Mouse (Mus musculus): ENCODE measurements around the gene Nprl3. TPM values are rescaled to one million over a fixed set of nuclear protein-coding genes. Genes with fewer than 3 reads are reported as not detected.
"Not testable (repeated sequence)": the region's sequence is repeated elsewhere in the genome, so short reads cannot be mapped to it uniquely, and the experiment has no call there.

Nprl3 gene
- 42.6 and 45.3 TPM in 2 replicates for polyA plus RNA-seq (2016; fragmentation: Nextera tagmentation; extraction: Ambion mirVana)

DNA sequence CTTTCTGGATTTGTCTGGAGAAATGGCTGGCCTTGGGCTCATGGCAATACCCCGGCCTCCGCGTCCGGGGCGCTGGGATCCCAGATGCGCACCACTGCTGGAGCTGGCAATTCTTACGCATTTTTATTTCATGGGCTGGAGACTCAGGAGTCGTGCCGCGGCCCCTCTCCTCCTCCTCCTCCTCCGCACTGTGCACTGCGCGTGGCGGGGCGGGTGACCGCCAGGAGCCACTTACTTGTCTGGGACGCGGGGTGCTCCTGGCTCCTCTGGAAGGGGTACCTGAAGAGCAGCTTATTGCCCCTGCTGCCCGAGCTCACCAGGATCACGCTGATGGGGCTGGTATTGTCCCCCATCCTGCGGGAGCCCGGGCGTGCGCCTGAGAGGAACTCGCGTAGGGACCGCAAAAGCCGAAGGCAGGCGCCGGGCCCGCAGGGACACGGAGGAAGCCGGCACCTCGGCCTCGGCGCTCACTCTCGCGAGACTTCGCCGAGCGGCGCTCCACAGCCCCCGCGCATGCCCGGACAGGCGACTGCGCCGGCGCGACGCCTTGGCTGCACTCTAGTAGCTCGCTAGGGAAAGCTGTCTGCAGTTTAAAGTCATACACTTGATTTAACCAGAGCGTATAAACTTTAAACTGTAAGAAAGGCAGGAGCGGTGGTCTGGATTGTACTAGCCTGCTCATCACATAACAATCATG lies at the start of gene Nprl3:
TSS of gene Nprl3 (minus strand) at position 520 of the 697 bp plus-strand sequence.
- DNase-seq (ENCODE audit: low spot score): peak; percentile 95
- WGBS: under 1% methylated on average over 54 of the region's 54 CpGs

DNA sequence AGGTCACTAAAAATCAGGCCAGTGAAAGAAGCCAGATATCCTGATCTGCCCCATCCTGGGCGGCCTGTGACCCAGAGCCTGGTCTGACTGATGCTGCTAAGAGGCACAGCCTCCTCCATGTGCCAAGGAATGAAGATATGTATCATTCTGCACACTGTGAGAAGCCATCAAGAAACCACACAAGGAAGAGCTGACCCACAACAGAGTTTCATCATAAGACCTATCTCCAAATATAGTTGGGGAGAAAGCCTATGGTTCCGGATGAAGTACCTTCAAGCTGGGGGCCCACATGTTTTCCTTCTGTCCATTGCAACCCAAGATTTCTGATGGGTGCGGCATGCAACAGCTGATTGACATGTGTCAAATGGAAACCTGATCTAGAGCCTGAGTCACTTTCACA lies 48.5 kb upstream of the Nprl3 start:
- Histone ChIP-seq H3K36me3 (no peaks in the 10 kb centered on the region), H3K9me3 (replicated peaks) (no peaks in the 10 kb centered on the region), H3K27ac (replicated peaks) (no peak overlapping the region), H3K4me1 (peaks cover 6% of the 10 kb centered on the region; the same call in 1 of the 2 replicates), H3K4me3 (no peak overlapping the region), H3K27me3 (ENCODE audit: low read depth, poor library complexity, severe bottlenecking) (no peaks in the 10 kb centered on the region)
- DNase-seq (ENCODE audit: low spot score): no peak
- WGBS: 85% methylated on average over 3 of the region's 3 CpGs

More for the DNA sequence above, at the start of gene Nprl3:
- Histone ChIP-seq H3K27me3 (ENCODE audit: low read depth, poor library complexity, severe bottlenecking) (0 out of 2 replicates have a peak, but pooled peaks cover 9% of the 10 kb centered on the region), H3K4me3 (peak within 1 kb of the TSS; percentile 78), H3K36me3 (peaks cover 8% of the 10 kb centered on the region), H3K4me1 (peaks cover 21% of the 10 kb centered on the region), H3K27ac (replicated peaks) (peak within 1 kb of the TSS; percentile 97), H3K9me3 (replicated peaks) (no peaks in the 10 kb centered on the region)

DNA sequence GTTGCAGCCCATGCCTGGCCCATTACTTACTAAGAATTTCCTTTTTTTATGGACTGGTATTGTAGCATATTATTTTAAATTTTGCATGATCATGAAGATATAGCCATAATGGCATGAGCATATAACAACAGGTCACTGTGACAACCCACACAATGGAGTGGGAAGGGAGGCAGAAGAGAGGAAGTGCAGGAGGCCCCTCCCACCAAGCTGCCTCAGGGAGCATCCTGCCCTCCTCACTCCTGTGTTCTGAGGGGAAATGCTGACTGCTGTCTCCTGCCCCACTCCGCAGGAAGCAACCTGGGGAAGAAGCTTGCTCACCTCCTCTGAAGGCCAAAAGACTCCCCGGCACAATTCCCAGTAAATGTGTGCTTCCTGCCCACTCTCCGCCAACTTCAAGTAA lies 42.4 kb upstream of the Nprl3 start:
- H3K4me1 ChIP-seq: peaks cover 20% of the 10 kb centered on the region
- H3K27me3 ChIP-seq (ENCODE audit: low read depth, poor library complexity, severe bottlenecking): no peaks in the 10 kb centered on the region
- H3K36me3 ChIP-seq: no peaks in the 10 kb centered on the region
- no peak overlapping the region for H3K27ac ChIP-seq (replicated peaks)
- no peak overlapping the region for H3K4me3 ChIP-seq
- 74% methylated on average over 3 of the region's 3 CpGs for WGBS
- no peaks in the 10 kb centered on the region for H3K9me3 ChIP-seq (replicated peaks)
- no peak for DNase-seq (ENCODE audit: low spot score)

DNA sequence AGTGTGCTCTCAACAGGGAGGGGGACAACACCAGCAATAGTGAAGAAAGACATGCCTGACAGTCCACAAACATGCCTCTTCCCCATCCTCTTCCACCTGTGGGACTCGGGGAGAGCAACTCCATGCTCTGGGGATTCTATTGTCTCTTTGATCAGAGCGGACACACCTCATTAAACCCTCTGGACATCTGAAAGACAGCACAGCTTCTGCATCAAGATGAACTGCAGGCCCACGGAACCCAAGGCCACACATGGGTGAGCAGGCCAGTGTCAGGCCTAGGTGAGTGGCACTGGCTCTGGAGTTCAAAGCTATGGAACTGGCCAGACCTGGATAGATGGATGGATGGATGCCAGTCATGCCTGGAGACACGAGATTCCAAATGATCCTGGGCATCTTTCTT lies 41.9 kb upstream of the Nprl3 start:
- DNase-seq (ENCODE audit: low spot score): no peak
- Histone ChIP-seq H3K27ac (replicated peaks) (no peak overlapping the region), H3K4me1 (peaks cover 20% of the 10 kb centered on the region), H3K27me3 (ENCODE audit: low read depth, poor library complexity, severe bottlenecking) (no peaks in the 10 kb centered on the region), H3K36me3 (no peaks in the 10 kb centered on the region), H3K9me3 (replicated peaks) (no peaks in the 10 kb centered on the region), H3K4me3 (no peak overlapping the region)
- WGBS: 45% methylated on average over 4 of the region's 4 CpGs

DNA sequence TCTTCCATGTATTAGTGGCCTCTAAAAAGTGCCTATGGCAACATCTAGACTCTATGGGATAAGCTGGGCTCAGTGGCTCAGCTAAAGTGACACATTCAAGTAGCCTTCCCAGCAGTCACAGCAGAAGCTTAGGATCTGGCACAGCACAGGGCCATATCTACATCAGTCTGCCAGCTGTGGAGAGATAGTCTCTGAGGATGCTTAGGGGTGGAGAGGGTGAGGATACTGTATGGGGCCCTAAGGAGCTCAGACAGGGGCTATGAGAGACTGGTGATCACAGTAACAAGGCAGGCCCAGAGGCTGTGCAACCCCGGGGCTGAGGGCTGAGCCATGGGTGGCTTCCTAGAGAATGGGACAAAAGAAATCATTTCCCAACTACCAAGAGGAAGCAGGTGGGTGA lies 39.5 kb upstream of the Nprl3 start:
- peaks cover 20% of the 10 kb centered on the region for H3K4me1 ChIP-seq
- H3K36me3 ChIP-seq: no peaks in the 10 kb centered on the region
- H3K9me3 ChIP-seq (replicated peaks): no peaks in the 10 kb centered on the region
- 80% methylated on average over 1 of the region's 1 CpGs for WGBS
- H3K27ac ChIP-seq (replicated peaks): no peak overlapping the region
- no peak overlapping the region for H3K4me3 ChIP-seq
- H3K27me3 ChIP-seq (ENCODE audit: low read depth, poor library complexity, severe bottlenecking): no peaks in the 10 kb centered on the region; the same call in 1 of the 2 replicates
- DNase-seq (ENCODE audit: low spot score): no peak

DNA sequence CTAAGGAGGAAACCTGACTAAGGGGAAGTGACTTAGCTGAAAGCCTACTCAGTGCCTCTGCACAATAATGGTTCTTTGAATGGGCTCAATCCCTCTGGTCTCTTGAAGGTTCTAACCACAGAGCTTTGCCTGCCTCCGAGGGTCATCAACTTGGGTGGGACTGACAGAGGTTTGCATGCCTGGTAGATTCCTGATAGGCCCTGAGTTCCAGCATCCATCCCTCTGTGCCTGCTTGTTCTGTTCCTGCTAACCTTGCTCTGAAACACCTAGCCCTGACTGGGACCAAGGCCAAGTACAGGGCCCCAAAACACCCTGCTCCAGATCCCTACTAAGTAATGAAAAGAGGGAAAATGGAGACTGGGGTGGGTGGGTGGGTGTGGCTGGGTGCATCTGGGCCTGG lies 35.9 kb upstream of the Nprl3 start:
- H3K4me3 ChIP-seq: no peak overlapping the region
- no peak for DNase-seq (ENCODE audit: low spot score)
- H3K36me3 ChIP-seq: no peaks in the 10 kb centered on the region
- peaks cover 10% of the 10 kb centered on the region for H3K4me1 ChIP-seq
- peaks cover 18% of the 10 kb centered on the region for H3K27me3 ChIP-seq (ENCODE audit: low read depth, poor library complexity, severe bottlenecking)
- 80% methylated on average over 1 of the region's 1 CpGs for WGBS
- H3K27ac ChIP-seq (replicated peaks): no peak overlapping the region
- H3K9me3 ChIP-seq (replicated peaks): no peaks in the 10 kb centered on the region

DNA sequence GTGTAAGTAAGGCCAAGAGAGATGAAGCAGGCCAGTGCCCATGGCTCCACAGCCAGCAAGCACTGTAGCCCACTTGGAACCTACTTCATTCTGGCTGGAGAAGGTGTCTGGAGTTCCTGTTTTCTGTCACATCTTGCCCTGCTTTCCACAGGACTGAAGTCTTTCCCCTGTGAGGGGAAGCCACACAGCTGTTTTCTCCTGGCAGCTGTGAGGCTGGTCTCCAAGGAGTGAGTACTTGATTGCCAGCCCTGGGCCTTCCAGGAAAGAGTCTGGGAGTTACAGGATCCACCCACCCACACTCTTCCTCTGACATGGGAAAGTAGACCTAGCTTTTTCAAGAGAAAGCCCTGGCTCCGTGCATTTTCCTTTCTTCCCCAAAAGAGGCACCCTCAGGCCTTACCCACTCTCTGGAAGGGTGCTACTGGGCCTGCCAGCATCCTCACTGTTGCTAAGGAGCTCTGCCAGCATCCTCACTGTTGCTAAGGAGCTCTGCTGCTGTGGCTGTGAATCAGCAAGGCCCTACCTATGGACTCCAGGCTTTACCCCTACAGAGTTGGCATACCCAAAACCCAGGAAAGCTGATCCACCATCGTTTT lies 35.4 kb upstream of the Nprl3 start:
- H3K9me3 ChIP-seq (replicated peaks): no peaks in the 10 kb centered on the region
- 43% methylated on average over 2 of the region's 2 CpGs for WGBS
- H3K27ac ChIP-seq (replicated peaks): no peak overlapping the region
- no peaks in the 10 kb centered on the region for H3K36me3 ChIP-seq
- no peak overlapping the region for H3K4me3 ChIP-seq
- peaks cover 5% of the 10 kb centered on the region for H3K4me1 ChIP-seq
- peaks cover 21% of the 10 kb centered on the region for H3K27me3 ChIP-seq (ENCODE audit: low read depth, poor library complexity, severe bottlenecking)
- DNase-seq (ENCODE audit: low spot score): no peak

DNA sequence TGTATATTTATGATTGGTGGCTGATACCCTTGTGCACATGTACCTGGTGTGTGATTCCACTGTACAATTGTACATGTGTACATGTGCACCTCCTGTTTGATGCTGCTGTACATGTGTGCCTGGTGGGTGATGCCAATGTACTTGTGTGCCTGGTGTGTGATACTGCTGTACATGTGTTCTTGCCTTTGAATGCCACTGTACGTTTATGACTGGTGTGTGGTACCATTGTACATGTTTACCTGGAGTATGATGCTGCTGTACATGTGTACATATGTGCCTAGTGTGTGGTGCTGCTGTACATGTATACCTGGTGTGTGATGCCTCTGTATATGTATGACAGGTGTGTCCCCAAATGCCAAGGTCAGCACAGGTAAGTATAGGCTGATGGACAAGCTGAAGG lies 34.0 kb upstream of the Nprl3 start:
- H3K27me3 ChIP-seq (ENCODE audit: low read depth, poor library complexity, severe bottlenecking): peaks cover 27% of the 10 kb centered on the region
- H3K4me3 ChIP-seq: no peak overlapping the region
- 0 out of 2 replicates have a peak, but pooled peaks cover 2% of the 10 kb centered on the region for H3K4me1 ChIP-seq
- DNase-seq (ENCODE audit: low spot score): no peak
- no peak overlapping the region for H3K27ac ChIP-seq (replicated peaks)
- H3K36me3 ChIP-seq: no peaks in the 10 kb centered on the region
- WGBS: 78% methylated on average over 1 of the region's 1 CpGs
- no peaks in the 10 kb centered on the region for H3K9me3 ChIP-seq (replicated peaks)

DNA sequence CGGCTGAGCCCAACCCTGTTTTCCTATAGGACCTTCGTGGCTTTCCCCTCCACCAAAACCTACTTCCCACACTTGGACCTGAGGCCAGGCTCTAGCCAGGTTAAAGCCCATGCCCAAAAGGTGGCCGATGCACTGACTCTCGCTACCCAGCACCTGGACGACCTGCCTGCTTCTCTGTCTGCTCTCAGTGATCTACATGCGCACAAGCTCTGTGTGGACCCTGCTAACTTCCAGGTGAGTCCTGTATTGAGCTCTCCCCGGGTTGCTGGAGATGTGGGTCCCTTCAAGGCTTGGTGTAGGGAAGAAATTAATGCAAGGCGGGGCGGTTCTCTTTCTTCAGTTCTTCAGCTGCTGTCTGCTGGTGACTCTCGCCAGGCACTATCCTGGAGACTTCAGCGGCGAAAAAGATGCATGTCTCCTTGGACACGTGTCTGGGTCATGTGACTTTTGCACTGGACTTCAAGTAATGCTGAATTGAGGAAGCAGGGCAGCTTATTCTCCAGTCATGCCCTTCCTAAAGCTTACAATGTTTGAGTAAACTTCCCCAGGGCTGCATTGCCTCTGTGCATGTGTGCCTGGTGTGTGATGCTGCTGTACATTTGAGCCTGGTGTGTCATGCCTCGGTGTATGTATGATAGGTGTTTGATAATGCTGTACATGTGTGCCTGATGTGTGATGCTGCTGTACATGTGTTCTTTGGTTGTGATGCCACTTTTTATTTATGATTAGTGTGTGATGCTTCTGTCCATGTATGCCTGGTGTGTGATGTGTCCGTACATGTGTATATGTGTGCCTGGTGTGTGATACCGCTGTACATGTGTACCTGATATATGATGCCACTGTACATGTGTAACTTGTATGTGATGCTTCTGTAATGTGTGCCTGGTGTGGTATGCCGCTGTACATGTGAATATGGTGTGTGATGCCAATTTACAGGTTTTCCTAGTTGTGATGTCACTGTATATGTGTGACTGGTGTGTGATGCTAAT lies 33.1 kb upstream of the Nprl3 start:
- Histone ChIP-seq H3K4me1 (0 out of 2 replicates have a peak, but pooled peaks cover 2% of the 10 kb centered on the region), H3K4me3 (peak overlapping the region; percentile 43), H3K27ac (replicated peaks) (no peak overlapping the region), H3K27me3 (ENCODE audit: low read depth, poor library complexity, severe bottlenecking) (peaks cover 27% of the 10 kb centered on the region), H3K36me3 (no peaks in the 10 kb centered on the region), H3K9me3 (replicated peaks) (no peaks in the 10 kb centered on the region)
- 51% methylated on average over 16 of the region's 17 CpGs for WGBS
- DNase-seq (ENCODE audit: low spot score): no peak

DNA sequence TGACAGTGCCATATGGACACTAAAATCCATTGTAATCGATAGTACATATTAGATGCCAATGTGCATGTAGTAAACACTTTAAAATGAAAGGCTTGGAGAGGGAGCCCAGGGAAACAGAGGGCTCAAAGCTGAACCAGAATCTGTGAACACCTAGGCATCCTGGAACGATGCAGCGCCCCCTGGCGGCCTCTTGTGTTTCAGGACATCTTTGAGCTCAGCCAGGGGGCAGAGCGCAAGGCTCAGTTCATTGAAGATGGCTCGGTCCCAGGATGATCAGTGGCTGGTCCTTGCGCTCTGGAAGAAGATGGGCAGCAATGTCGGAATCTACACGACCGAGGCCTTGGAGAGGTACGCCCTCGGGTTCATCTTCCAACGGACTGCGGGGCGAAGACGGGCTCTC lies 32.4 kb upstream of the Nprl3 start, which contains the start of gene Hbq1a:
TSS of gene Hbq1a (plus strand) at position 205 of the 400 bp plus-strand sequence.
- peak within 1 kb of the TSS; percentile 43 for H3K4me3 ChIP-seq
- peaks cover 27% of the 10 kb centered on the region for H3K27me3 ChIP-seq (ENCODE audit: low read depth, poor library complexity, severe bottlenecking)
- peak; percentile 52 for DNase-seq (ENCODE audit: low spot score)
- H3K4me1 ChIP-seq; H3K36me3 ChIP-seq; H3K9me3 ChIP-seq (replicated peaks); H3K27ac ChIP-seq (replicated peaks): not testable (repeated sequence)
- 8% methylated on average over 16 of the region's 16 CpGs for WGBS

DNA sequence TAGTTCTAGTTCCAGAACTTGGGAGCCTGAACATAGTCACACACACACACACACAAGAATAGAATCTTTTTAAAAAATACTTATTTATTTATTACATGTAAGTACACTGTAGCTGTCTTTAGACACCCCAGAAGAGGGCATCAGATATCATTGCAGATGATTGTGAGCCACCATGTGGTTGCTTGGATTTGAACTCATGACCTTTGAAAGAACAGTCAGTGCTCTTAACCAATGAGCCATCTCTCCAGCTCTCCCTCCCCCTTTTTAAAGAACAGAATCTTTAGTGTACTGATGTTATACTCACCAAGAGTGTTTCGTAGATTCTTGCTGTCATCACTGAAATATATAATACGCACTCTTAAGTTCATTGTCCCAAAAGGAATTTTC lies 31.0 kb upstream of the Nprl3 start:
- Histone ChIP-seq H3K9me3 (replicated peaks) (no peaks in the 10 kb centered on the region), H3K4me1 (0 out of 2 replicates have a peak, but pooled peaks cover 2% of the 10 kb centered on the region), H3K36me3 (no peaks in the 10 kb centered on the region), H3K4me3 (no peak overlapping the region), H3K27ac (replicated peaks) (no peak overlapping the region), H3K27me3 (ENCODE audit: low read depth, poor library complexity, severe bottlenecking) (peaks cover 27% of the 10 kb centered on the region)
- 96% methylated on average over 2 of the region's 2 CpGs for WGBS
- no peak for DNase-seq (ENCODE audit: low spot score)

DNA sequence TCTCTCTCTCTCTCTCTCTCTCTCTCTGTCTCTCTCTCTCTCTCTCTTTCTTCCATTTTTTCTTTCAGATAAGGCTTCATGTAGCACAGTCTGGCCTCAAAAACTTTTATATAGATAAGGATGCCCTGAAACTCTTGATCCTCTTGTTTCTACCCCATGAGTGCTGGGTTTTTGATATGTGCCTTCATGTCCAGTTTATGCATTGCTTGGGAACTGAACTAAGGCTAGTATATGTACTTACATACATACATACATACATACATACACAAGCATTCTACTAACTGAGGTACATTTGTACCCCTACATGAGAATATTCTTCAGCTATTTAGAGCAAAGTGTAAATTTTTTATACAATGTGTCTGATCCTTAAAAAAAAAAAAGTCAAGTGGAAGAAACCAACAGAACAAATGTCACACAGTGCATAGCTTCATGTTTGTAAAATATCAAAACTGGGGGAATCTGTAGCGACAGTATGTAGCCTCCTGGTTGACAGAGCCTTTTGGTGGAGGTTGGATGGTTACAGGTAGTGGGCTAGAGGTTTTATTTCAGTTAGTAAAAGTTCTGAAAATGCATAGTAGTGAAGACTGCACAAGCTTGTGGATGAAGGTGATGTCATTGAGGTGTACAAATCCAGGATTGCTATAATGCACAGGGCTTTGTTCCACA lies 30.5 kb upstream of the Nprl3 start:
- Histone ChIP-seq H3K4me1 (0 out of 2 replicates have a peak, but pooled peaks cover 2% of the 10 kb centered on the region), H3K9me3 (replicated peaks) (no peaks in the 10 kb centered on the region), H3K27ac (replicated peaks) (no peak overlapping the region), H3K36me3 (no peaks in the 10 kb centered on the region), H3K27me3 (ENCODE audit: low read depth, poor library complexity, severe bottlenecking) (peaks cover 27% of the 10 kb centered on the region), H3K4me3 (no peak overlapping the region)
- 86% methylated on average over 1 of the region's 1 CpGs for WGBS
- no peak for DNase-seq (ENCODE audit: low spot score)

All from midbrain, embryonic 10.5 days (tissue).